Mouse (Mus musculus) erythroblast, embryonic 14.5 days (primary cell): ENCODE data around the gene Alk. TPM values are rescaled to one million over a fixed set of nuclear protein-coding genes. Genes with fewer than 3 reads are reported as not detected.

Experiments
- H3K27me3 ChIP-seq: 2 replicates; pipeline ENCODE4 v1.6.1; 2012; ENCODE audit warnings: inconsistent platforms; ENCODE audit not compliant: control insufficient read depth
- H3K36me3 ChIP-seq: 2 replicates; pipeline ENCODE4 v1.6.1; 2012; ENCODE audit warnings: mild to moderate bottlenecking, inconsistent platforms; ENCODE audit not compliant: control insufficient read depth
- H3K4me1 ChIP-seq: 2 replicates; pipeline ENCODE4 v1.6.1; 2012; ENCODE audit warnings: inconsistent platforms; ENCODE audit not compliant: control insufficient read depth
- H3K4me3 ChIP-seq: replicated peaks from 2 replicates; pipeline ENCODE3; 2012; ENCODE audit warnings: moderate library complexity, mild to moderate bottlenecking, inconsistent platforms
- H3K9me3 ChIP-seq: 2 replicates; pipeline ENCODE4 v1.6.1; 2012; ENCODE audit warnings: low read length, inconsistent platforms, mixed read lengths; ENCODE audit not compliant: control insufficient read depth
- GATA1 ChIP-seq: IDR thresholded peaks from 2 replicates; pipeline ENCODE4 v1.6.1; 2012; ENCODE audit warnings: low read length, inconsistent platforms, mixed read lengths
- TAL1 ChIP-seq: IDR thresholded peaks from 3 replicates; pipeline ENCODE4 v1.6.1; 2012; ENCODE audit warnings: low read length, inconsistent platforms, mixed read lengths
- polyA plus RNA-seq: library from polyadenylated mRNA; stranded (reverse); fragments of >175 nt; gene quantifications from 2 replicates; pipeline ENCODE4 v1.2.3, GENCODE M21; 2012

The Alk gene
- polyA plus RNA-seq, 1 experiment: not detected

GRCm38 (mm10) chr17:72292444-72293266, 311.8 kb downstream of the Alk start:
- TF ChIP-seq TAL1 (no peak), GATA1 (no peak)
- Histone ChIP-seq H3K4me3 (no peak overlapping the region), H3K4me1 (no peaks in the 10 kb centered on the region), H3K27me3 (no peaks in the 10 kb centered on the region), H3K36me3 (no peaks in the 10 kb centered on the region), H3K9me3 (peaks cover 12% of the 10 kb centered on the region)

DNA sequence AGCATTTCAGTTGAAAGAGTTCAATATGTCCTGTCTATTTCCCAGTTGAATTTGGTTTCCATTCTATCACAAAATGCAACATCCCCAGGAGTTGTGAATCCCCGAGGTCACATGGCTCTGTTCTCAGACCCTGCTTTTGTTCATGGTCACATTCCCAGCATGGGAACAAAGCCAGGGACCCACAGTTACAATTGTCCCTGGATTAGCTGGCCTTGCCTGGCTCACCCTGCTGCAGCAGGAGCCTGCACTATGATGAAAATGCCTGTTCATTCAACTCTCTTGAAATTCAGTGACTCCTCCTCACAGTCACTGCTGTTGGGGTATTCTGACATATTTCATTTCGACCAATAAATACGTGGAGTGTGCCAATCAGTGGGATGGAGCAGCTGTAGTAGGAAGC, 318.5 kb downstream of the Alk start:
- H3K36me3 ChIP-seq: no peaks in the 10 kb centered on the region

DNA sequence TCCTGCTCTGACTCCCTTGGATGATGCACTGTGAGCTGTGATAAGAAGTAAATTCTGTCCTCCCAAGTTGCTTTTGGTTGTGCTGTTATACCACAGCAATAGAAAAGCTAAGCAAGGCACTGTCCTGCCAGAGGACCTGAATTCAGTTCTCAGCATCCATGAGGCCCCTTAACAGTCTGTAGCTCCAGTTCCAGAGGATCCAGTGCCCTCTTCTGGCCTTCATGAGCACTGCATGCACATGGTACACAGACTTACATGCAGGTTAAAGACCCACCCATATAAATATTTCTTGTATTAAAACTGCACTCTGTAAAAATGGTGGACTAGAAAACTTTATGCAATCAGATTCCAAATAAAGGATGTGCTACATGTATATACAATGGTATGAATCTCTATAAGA, 326.1 kb downstream of the Alk start:
- H3K27me3 ChIP-seq: no peaks in the 10 kb centered on the region
- H3K9me3 ChIP-seq: peaks cover 23% of the 10 kb centered on the region
- no peaks in the 10 kb centered on the region for H3K4me1 ChIP-seq
- no peak overlapping the region for H3K4me3 ChIP-seq
- no peaks in the 10 kb centered on the region for H3K36me3 ChIP-seq
- no peak for TF ChIP-seq TAL1
- no peak for TF ChIP-seq GATA1

More for the DNA sequence above, 318.5 kb downstream of the Alk start:
- Histone ChIP-seq H3K4me1 (no peaks in the 10 kb centered on the region), H3K4me3 (no peak overlapping the region), H3K9me3 (peaks cover 23% of the 10 kb centered on the region), H3K27me3 (no peaks in the 10 kb centered on the region)
- TF ChIP-seq GATA1: no peak
- TF ChIP-seq TAL1: no peak

DNA sequence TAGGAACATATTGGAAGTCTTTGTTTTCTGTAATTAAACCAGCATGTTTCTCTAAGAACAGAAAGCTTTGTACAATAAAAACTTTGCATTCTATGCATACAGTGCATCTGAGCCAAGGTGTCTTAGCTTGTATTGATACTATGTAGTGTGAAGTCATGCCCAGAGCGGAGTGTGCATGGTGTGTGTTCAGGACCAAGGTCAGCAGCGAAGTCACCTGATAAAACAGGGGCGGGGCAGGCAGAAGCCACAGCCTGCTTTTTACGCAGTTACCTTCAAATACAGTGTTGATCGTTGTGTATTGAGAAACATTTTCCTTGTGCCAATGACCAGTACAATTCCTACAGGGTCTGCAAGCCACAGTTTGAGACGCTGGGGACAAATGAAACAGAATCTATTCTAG, 327.6 kb downstream of the Alk start:
- H3K27me3 ChIP-seq: no peaks in the 10 kb centered on the region
- TF ChIP-seq GATA1 (no peak), TAL1 (no peak)
- no peak overlapping the region for H3K4me3 ChIP-seq
- no peaks in the 10 kb centered on the region for H3K36me3 ChIP-seq
- peaks cover 22% of the 10 kb centered on the region for H3K9me3 ChIP-seq
- H3K4me1 ChIP-seq: no peaks in the 10 kb centered on the region

- no peak for TF ChIP-seq GATA1
- no peak for TF ChIP-seq TAL1
- H3K27me3 ChIP-seq: no peaks in the 10 kb centered on the region
- no peaks in the 10 kb centered on the region for H3K4me1 ChIP-seq
- H3K36me3 ChIP-seq: no peaks in the 10 kb centered on the region
- no peak overlapping the region for H3K4me3 ChIP-seq
- peaks cover 20% of the 10 kb centered on the region for H3K9me3 ChIP-seq
These were observed 329.0 kb downstream of the Alk start for GRCm38 (mm10) chr17:72275391-72275904.

- H3K27me3 ChIP-seq: no peaks in the 10 kb centered on the region
- peaks cover 18% of the 10 kb centered on the region for H3K9me3 ChIP-seq
- no peaks in the 10 kb centered on the region for H3K36me3 ChIP-seq
- no peaks in the 10 kb centered on the region for H3K4me1 ChIP-seq
- H3K4me3 ChIP-seq: no peak overlapping the region
- TF ChIP-seq GATA1: no peak
- no peak for TF ChIP-seq TAL1
These were observed 330.2 kb downstream of the Alk start for GRCm38 (mm10) chr17:72274205-72274604.

- Histone ChIP-seq H3K36me3 (no peaks in the 10 kb centered on the region), H3K4me1 (no peaks in the 10 kb centered on the region)
- TF ChIP-seq TAL1: no peak
- no peak for TF ChIP-seq GATA1
These were observed 332.8 kb downstream of the Alk start for GRCm38 (mm10) chr17:72271640-72272039.

DNA sequence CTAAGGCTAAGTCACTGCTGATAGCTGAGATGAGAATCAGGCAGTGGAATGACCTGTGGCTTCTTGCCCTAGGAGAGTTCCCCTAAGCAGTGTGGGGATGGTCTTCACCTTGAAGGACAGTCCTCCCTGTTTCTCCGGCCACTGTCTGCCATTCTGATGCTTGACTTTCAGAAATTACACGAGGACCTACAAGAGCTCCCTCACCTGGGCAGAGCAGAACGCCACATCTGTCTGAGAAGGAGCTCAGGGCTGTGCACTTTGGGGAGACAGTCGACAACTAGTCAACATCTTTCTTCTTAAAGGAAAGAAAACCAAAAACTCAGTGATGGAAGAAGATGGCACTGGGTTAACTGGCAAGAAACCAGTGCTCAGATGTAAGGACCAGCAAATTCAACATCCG, 335.9 kb downstream of the Alk start:
- H3K9me3 ChIP-seq: peaks cover 4% of the 10 kb centered on the region; the same call in 1 of the 2 replicates
- no peak overlapping the region for H3K4me3 ChIP-seq
- H3K4me1 ChIP-seq: no peaks in the 10 kb centered on the region
- TF ChIP-seq GATA1 (no peak), TAL1 (no peak)
- no peaks in the 10 kb centered on the region for H3K27me3 ChIP-seq
- H3K36me3 ChIP-seq: no peaks in the 10 kb centered on the region

More at GRCm38 (mm10) chr17:72271640-72272039, 332.8 kb downstream of the Alk start:
- Histone ChIP-seq H3K4me3 (no peak overlapping the region), H3K9me3 (peaks cover 4% of the 10 kb centered on the region; the same call in 1 of the 2 replicates), H3K27me3 (no peaks in the 10 kb centered on the region)

DNA sequence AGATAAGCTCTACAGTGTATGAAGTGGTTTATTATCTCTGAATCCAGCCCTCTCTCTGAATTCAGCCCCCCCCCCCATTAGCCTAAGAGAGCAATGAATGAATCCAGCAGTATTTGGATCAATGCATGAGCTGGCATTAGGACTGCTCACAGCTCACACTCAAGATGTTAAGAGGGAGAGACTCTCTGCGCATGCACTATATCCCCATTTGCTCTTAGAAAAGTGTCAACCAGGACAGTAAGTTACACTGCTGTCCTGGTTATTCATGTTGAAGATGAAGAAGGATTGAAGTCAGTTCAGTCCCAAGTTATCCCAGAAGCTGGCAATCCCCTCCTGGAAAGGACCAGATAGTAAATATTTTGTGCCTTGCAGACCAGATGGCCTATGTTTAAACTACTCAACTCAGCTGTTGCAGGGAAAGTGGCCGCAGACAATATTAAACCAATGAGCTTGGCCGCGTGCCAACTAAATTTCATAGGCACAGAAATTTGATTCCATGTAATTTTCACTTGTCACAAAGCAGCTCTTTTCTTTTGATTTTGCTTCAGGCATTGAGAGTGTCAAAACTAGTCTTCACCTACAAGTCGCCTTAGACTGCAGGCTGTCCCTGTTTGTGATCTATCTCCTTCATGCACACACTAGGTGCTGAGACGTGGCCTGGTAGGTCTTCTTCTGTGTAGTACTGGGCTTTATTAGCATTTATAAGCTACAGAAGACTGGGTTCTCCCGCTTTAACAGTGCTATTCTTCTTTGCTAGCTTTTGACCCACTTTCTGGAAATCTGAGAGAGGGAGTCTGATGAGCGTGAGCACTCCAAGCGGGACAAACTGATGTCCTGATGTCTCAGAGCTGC, 339.0 kb downstream of the Alk start:
- no peaks in the 10 kb centered on the region for H3K36me3 ChIP-seq
- no peak for TF ChIP-seq TAL1
- no peak for TF ChIP-seq GATA1
- H3K4me3 ChIP-seq: no peak overlapping the region
- H3K4me1 ChIP-seq: no peaks in the 10 kb centered on the region
- H3K27me3 ChIP-seq: no peaks in the 10 kb centered on the region
- H3K9me3 ChIP-seq: peaks cover 2% of the 10 kb centered on the region; the same call in 1 of the 2 replicates
